Mouse (Mus musculus) adrenal gland (tissue): ENCODE results near the gene Ppard.

ENCODE experiments used
- intact Hi-C: fragments of 180-260 bp; cut with DNase I; formaldehyde crosslinking; loops from one replicate; pipeline ENCODE4 v1.15.1; 2025

Gene Ppard

DNA sequence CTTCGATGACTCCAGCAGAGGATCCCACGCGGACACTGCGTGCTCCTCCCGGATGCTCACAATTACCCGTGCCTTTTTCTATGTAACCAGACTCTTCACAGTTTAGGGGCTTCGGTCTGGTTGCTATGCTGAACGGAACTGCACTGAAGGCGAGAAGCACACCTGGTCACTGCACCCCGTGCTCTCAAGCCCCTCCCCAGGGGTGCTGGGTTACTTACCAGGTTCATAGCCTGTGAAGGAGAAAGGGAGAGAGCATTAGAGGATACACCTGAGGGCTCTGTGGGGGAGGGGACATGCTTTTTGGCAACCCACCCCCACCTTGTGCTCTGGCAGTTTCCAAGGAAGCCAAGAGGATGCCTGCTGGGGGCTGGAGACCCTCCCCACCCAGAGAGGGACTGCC is 102.8 kb downstream of the Ppard start:
- intact Hi-C loops: no loop called here

DNA sequence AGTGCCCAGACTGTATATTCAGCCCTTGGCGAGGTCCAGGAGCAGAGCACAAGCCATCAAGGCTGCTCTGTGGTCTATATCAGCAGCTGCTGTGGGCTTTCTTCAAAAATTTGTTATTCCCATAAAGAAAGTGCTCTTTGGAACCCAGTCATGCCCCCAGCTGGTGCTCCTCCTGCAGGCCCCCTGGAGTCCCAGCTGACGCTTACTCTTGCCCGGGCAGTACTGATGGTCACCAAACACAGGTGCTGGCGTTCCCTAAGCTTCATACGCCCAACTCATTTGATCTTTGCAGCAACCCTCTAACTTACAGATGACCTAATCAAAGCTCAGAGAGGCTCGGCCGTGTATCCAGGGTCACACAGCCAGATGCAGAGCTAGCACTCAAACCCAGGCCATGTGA is 105.0 kb downstream of the Ppard start:
- intact Hi-C loops: no loop called here

- intact Hi-C loops: no loop called here
Observed at GRCm38 (mm10) chr17:28340578-28340977, 108.1 kb downstream of the Ppard start.

DNA sequence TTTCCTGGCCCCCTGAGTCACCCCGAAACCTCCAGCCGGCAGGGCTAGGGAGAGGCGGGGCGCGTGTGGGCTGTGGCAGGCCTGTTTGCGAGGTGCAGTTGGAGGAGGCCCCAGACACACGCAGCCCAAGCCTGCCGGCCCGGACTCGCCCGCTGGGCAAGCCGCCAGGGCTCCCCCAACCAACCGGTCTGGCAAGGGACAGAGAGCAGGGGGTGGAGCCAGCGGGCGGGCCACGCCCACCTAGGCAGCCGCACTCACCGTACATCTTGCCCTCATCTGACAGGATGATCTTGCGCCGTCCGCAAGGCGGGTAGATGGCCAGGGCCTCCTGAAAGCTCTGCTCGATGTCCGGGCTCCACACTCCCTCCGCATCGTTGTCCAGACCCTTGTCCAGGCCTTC is 108.6 kb downstream of the Ppard start:
- intact Hi-C loops: no loop called here

- intact Hi-C loops: no loop called here
Observed at GRCm38 (mm10) chr17:28344050-28344607, 111.6 kb downstream of the Ppard start.

DNA sequence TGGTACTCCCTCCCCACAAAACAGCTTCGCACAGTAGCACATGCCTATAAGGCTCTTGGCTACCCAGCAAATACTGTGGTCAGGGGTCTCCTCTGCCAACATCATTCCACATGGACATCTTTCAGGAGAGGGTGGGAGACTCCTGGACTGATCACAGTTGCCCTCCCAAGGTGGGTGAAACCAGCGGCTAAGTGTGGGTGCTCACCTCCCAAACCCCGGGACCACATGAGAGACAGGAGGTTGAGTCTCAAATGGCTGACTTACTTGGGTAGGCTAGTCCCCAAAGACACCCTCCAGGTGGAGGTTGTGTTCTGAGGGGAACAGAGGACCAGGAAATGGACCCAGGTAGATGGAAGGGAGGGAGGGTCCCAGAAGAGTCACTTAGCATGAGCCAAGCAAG is 112.2 kb downstream of the Ppard start:
- intact Hi-C loops: no loop called here

GRCm38 (mm10) chr17:28345271-28345721 is 112.8 kb downstream of the Ppard start:
- intact Hi-C loops: no loop called here

DNA sequence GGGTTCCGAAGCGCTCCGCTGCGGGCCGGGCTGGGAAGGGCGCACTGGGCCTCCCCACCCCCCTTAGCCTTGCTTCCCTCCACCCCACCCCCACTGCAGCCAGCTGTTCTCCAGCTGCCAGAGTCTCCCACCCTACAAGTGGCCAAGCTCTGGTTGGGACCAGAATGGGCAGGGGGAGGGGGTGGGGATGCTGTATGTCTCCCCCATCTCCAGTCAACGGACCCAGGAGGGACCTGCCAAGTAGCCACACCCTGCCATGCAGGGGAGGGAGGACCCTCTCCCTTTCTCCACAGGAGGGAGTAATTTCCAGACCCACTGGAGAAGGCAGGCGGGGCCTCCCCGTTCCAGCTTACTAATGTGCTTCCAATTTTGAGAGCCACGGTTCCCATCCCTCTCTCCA is 113.4 kb downstream of the Ppard start:
- intact Hi-C loops: no loop called here

GRCm38 (mm10) chr17:28347327-28347726 is 114.8 kb downstream of the Ppard start:
- intact Hi-C loops: no loop called here

DNA sequence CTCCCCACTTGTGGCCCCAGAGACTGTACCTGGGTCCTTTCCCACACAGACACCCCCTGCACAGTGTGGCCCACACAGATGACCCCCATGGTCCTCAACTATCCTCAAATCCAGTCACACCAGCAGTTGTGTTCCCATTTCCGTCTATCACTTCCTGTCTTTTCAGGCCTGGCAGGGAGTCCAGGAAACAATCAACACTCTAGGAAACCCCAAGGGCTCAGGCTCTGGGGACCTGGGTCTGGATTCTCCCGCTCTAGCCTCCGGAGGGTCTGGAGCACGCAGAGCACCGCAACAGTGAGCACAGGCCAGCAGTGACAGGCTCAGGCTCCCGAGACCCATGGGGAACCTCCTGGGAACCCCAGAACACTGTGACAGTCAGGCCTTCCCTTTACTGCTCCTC is 115.7 kb downstream of the Ppard start:
- intact Hi-C loops: no loop called here

DNA sequence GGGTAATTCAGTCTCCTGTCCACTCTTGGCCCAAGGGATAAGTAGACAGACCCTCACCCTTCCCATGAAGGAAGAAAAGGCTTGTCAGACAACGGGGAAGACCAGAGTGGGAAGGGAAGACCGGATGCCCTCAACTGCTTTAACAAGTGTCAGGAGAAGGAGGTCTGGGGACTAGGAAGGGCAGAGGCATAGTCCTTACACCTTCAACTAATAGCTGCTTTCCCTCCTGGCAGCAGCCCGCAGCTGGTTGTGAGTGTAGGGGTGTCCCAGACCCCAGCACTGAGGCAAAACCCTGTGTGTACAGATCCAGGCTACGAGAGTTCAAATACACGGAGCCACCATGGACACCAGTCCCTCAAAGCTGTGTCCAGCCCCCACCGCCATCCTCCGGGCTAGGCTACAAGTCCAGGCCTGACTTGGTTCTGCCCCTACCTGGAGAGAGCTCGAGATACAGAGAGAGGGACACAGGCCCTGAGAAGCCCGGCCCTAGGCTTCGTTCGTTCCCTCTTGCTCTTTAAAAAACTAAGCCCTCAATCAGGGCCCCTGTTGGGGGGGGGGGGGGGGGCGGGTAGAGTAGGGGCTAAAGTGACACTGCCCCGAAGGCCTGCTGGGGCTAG is 116.9 kb downstream of the Ppard start:
- intact Hi-C loops: no loop called here

- intact Hi-C loops: no loop called here
Observed at GRCm38 (mm10) chr17:28349901-28350465, 117.5 kb downstream of the Ppard start.

DNA sequence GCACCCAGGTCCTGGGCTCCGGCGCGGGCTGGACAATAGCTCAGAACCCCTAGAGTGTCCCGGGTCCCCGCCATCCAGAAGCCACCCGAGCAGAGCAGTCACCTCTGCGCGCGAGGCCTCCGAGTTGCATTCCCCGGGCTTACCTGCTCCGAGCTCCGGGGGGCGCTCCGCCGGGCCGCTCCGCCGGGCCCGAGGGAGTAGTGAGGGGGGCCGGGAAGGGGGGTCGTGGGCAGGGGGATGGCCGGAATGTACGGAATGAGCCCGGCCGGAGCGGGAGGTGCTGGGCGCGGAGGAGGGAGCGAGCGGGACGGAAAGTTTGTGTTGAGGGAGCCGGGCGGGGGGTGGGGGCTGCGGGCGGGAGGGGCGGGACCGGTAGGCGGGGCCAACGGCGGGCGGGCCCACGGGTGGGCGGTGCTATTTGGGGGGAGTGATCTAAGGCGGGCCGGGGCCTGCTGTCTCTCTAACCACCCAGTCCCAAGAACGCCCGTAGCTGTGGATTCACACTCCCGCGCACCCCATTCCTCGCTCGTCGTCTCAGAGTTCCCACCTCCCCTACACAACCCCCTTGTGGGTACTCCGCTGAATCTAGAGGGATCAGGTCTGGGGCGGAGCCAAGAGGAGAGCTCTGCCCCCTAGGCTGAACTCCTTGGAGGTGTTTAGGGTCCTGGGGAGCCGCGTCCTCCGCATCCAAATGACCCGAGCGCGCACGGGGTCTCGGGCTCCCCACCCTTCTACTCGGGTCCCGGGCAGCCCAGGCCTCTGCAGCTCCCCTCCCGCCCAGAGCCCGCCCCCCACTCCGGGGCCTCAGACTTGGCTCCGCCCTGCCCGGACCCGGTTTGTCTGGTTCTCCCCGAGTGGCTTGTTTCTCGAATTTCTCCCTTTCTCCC is 118.2 kb downstream of the Ppard start, which contains the start of gene Tead3:
Gene Tead3 (minus strand): TSS at position 352 of the 887 bp plus-strand sequence.
- intact Hi-C loops: no loop called here
